Mouse (Mus musculus): Measurements from ENCODE around the gene Olfr462. TPM values are rescaled to one million over a fixed set of nuclear protein-coding genes. Genes with fewer than 3 reads are reported as not detected.

Gene Olfr462
- total RNA-seq, 2 experiments from 2014 or later = not detected

GRCm38 (mm10) chr11:87852690-87853596, 39.1 kb downstream of the Olfr462 start, which contains the start of gene Mks1:
Gene Mks1, plus strand, starts transcription at chr11:87853215.
- ATAC-seq (ENCODE audit: poor library complexity, severe bottlenecking) = peak; percentile 99

DNA sequence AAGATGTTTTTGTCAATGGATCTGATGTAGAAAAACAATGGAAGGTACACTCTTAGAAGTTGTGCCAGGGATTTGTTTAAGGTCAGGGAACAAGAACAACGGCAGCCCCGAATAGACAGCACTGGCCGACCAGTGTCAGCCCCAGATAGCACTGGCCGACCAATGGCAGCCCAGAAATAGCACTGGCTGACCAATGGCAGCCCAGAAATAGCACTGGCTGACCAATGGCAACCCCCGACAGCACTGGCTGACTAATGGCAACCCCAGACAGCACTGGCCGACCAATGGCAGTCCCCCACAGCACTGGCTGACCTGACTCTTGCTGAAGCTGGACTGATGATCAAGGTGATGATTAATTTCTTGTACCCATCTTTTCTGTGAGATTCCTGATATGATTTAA, 44.2 kb downstream of the Olfr462 start:
- ATAC-seq (ENCODE audit: poor library complexity, severe bottlenecking) = no peak

GRCm38 (mm10) chr11:87846968-87847600, 45.0 kb downstream of the Olfr462 start:
- no peak for ATAC-seq (ENCODE audit: poor library complexity, severe bottlenecking)

- ATAC-seq (ENCODE audit: poor library complexity, severe bottlenecking) = no peak
These were observed 50.6 kb downstream of the Olfr462 start for GRCm38 (mm10) chr11:87841436-87841835.

DNA sequence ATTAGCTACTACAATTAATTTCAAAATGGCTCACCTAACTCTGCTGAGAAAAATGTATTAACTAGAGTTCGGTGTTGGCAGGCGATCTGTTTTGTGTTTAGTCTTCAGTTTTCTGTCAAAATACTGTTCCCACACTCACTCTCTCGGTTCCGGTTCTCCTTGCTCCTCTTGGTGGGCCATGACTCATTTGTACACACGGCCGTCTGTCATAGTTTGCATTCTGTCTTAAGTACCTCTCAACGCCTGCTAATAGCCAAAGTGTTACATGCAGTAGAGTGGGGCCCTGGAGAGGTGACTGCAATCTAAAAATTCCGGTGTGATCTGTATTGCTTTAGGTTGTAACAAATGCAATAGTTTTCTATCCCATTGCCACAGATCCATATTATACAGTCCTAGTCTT, 51.4 kb downstream of the Olfr462 start:
- no peak for ATAC-seq (ENCODE audit: poor library complexity, severe bottlenecking)

Other genes starting within 250 kb of the Olfr462 start
- gene Rnf43, start 229.5 kb downstream of the Olfr462 start, total RNA-seq (2015) = 3.3 and 4.0 TPM in 2 replicates
- 3.4 and 8.6 TPM in 2 replicates for gene Rnf43, start 229.5 kb downstream of the Olfr462 start, total RNA-seq (2017)
- 200 and 205 TPM in 2 replicates for gene Supt4a, start 154.7 kb downstream of the Olfr462 start, total RNA-seq (2015)
- 58.9 and 59.0 TPM in 2 replicates for gene Supt4a, start 154.7 kb downstream of the Olfr462 start, total RNA-seq (2017)
- gene Tspoap1, start 131.7 kb downstream of the Olfr462 start, total RNA-seq (2015) = 5.4 and 8.0 TPM in 2 replicates
- gene Tspoap1, start 131.7 kb downstream of the Olfr462 start, total RNA-seq (2017) = 6.1 and 8.6 TPM in 2 replicates
- 284 and 331 TPM in 2 replicates for gene Mpo, start 98.7 kb downstream of the Olfr462 start, total RNA-seq (2015)
- 235 and 273 TPM in 2 replicates for gene Mpo, start 98.7 kb downstream of the Olfr462 start, total RNA-seq (2017)
- gene Lpo, start 64.0 kb downstream of the Olfr462 start, total RNA-seq (2015) = not detected in 2 replicates
- not detected in 2 replicates for gene Lpo, start 64.0 kb downstream of the Olfr462 start, total RNA-seq (2017)
- gene Mks1, start 39.1 kb downstream of the Olfr462 start, total RNA-seq (2015) = 2.8 and 4.8 TPM in 2 replicates
- 2.6 and 5.0 TPM in 2 replicates for gene Mks1, start 39.1 kb downstream of the Olfr462 start, total RNA-seq (2017)
- gene Epx, start 16.7 kb downstream of the Olfr462 start, total RNA-seq (2015) = 2.9 and 6.0 TPM in 2 replicates
- 16.3 and 19.6 TPM in 2 replicates for gene Epx, start 16.7 kb downstream of the Olfr462 start, total RNA-seq (2017)
- not detected in 2 replicates for gene Olfr463, start 5.1 kb upstream of the Olfr462 start, total RNA-seq (2015)
- not detected in 2 replicates for gene Olfr463, start 5.1 kb upstream of the Olfr462 start, total RNA-seq (2017)
- not detected in 2 replicates for gene Olfr464, start 28.7 kb upstream of the Olfr462 start, total RNA-seq (2015)
- gene Olfr464, start 28.7 kb upstream of the Olfr462 start, total RNA-seq (2017) = not detected in 2 replicates
- gene Dynll2, start 95.3 kb upstream of the Olfr462 start, total RNA-seq (2015) = 6.8 and 8.1 TPM in 2 replicates
- 4.4 and 8.8 TPM in 2 replicates for gene Dynll2, start 95.3 kb upstream of the Olfr462 start, total RNA-seq (2017)
- 146 and 156 TPM in 2 replicates for gene Srsf1, start 155.1 kb upstream of the Olfr462 start, total RNA-seq (2015)
- gene Srsf1, start 155.1 kb upstream of the Olfr462 start, total RNA-seq (2017) = 369 and 388 TPM in 2 replicates
- 46.4 and 55.3 TPM in 2 replicates for gene Vezf1, start 176.0 kb upstream of the Olfr462 start, total RNA-seq (2015)
- 22.6 and 25.0 TPM in 2 replicates for gene Vezf1, start 176.0 kb upstream of the Olfr462 start, total RNA-seq (2017)
- gene Cuedc1, start 205.8 kb upstream of the Olfr462 start, total RNA-seq (2015) = 0.67 and 0.73 TPM in 2 replicates
- gene Cuedc1, start 205.8 kb upstream of the Olfr462 start, total RNA-seq (2017) = 1.3 and 2.2 TPM in 2 replicates